Mouse (Mus musculus): ENCODE results near the gene Inhba.

GRCm38 (mm10) chr13:16009766-16010465 is 1.7 kb upstream of the Inhba start:
- no peak for TF ChIP-seq CTCF (IDR thresholded peaks at IDR 0.05; ENCODE audit: borderline replicate concordance, control insufficient read depth, extremely low read depth, insufficient read depth, low read length, poor library complexity)
- no peak for TF ChIP-seq POLR2A (IDR thresholded peaks at IDR 0.05; ENCODE audit: control insufficient read depth, extremely low read depth, insufficient read depth, low read length, poor library complexity)

Data from thymus, adult 2 months (tissue).